Mouse (Mus musculus): ENCODE measurements around the gene Cdk14.

The Cdk14 gene

GRCm38 (mm10) chr5:4812036-4812729 lies 607.9 kb downstream of the Cdk14 start:
- no peak for DNase-seq (ENCODE audit: extremely low spot score, low spot score)

GRCm38 (mm10) chr5:4805228-4805627 lies 614.9 kb downstream of the Cdk14 start:
- DNase-seq (ENCODE audit: extremely low spot score, low spot score) = no peak

GRCm38 (mm10) chr5:4803708-4804107 lies 616.4 kb downstream of the Cdk14 start:
- DNase-seq (ENCODE audit: extremely low spot score, low spot score) = no peak

GRCm38 (mm10) chr5:4801971-4802370 lies 618.1 kb downstream of the Cdk14 start:
- no peak for DNase-seq (ENCODE audit: extremely low spot score, low spot score)

- DNase-seq (ENCODE audit: extremely low spot score, low spot score) = no peak
Measured at GRCm38 (mm10) chr5:4801096-4801850, 618.8 kb downstream of the Cdk14 start.

- no peak for DNase-seq (ENCODE audit: extremely low spot score, low spot score)
Measured at GRCm38 (mm10) chr5:4791219-4791618, 628.9 kb downstream of the Cdk14 start.

GRCm38 (mm10) chr5:4790265-4790664 lies 629.8 kb downstream of the Cdk14 start:
- no peak for DNase-seq (ENCODE audit: extremely low spot score, low spot score)

GRCm38 (mm10) chr5:4788484-4788883 lies 631.6 kb downstream of the Cdk14 start:
- no peak for DNase-seq (ENCODE audit: extremely low spot score, low spot score)

- DNase-seq (ENCODE audit: extremely low spot score, low spot score) = no peak
Measured at GRCm38 (mm10) chr5:4786816-4787215, 633.3 kb downstream of the Cdk14 start.

- no peak for DNase-seq (ENCODE audit: extremely low spot score, low spot score)
Measured at GRCm38 (mm10) chr5:4778274-4778673, 641.8 kb downstream of the Cdk14 start.

- DNase-seq (ENCODE audit: extremely low spot score, low spot score) = peak; percentile 16
Measured at GRCm38 (mm10) chr5:4776495-4776894, 643.6 kb downstream of the Cdk14 start.

GRCm38 (mm10) chr5:4773090-4773772 lies 646.9 kb downstream of the Cdk14 start:
- no peak for DNase-seq (ENCODE audit: extremely low spot score, low spot score)

GRCm38 (mm10) chr5:4770609-4771008 lies 649.5 kb downstream of the Cdk14 start:
- no peak for DNase-seq (ENCODE audit: extremely low spot score, low spot score)

GRCm38 (mm10) chr5:4767896-4768295 lies 652.2 kb downstream of the Cdk14 start:
- no peak for DNase-seq (ENCODE audit: extremely low spot score, low spot score)

GRCm38 (mm10) chr5:4766719-4767118 lies 653.4 kb downstream of the Cdk14 start:
- no peak for DNase-seq (ENCODE audit: extremely low spot score, low spot score)

GRCm38 (mm10) chr5:4761891-4762290 lies 658.2 kb downstream of the Cdk14 start:
- no peak for DNase-seq (ENCODE audit: extremely low spot score, low spot score)

- peak; percentile 57 for DNase-seq (ENCODE audit: extremely low spot score, low spot score)
Measured at GRCm38 (mm10) chr5:4758331-4759080, 661.6 kb downstream of the Cdk14 start.

- peak; percentile 95 for DNase-seq (ENCODE audit: extremely low spot score, low spot score)
Measured at GRCm38 (mm10) chr5:4757902-4758301, 662.2 kb downstream of the Cdk14 start, which contains the start of gene Fzd1. Gene Fzd1, minus strand, starts transcription at chr5:4758035.

- DNase-seq (ENCODE audit: extremely low spot score, low spot score) = peak; percentile 77
Measured at GRCm38 (mm10) chr5:4756871-4757711, 663.0 kb downstream of the Cdk14 start.

- peak; percentile 53 for DNase-seq (ENCODE audit: extremely low spot score, low spot score)
Measured at GRCm38 (mm10) chr5:4756001-4756681, 664.0 kb downstream of the Cdk14 start.

Measured in neural tube, embryonic 10.5 days (tissue).